Mouse (Mus musculus): ENCODE data around the gene Selenof. TPM values are rescaled to one million over a fixed set of nuclear protein-coding genes. Genes with fewer than 3 reads are reported as not detected.

Selenof gene
- 100 to 1,000 TPM; 310 to 362 (median 335) TPM for polyA plus RNA-seq (2017; shearing (Covaris generic))

DNA sequence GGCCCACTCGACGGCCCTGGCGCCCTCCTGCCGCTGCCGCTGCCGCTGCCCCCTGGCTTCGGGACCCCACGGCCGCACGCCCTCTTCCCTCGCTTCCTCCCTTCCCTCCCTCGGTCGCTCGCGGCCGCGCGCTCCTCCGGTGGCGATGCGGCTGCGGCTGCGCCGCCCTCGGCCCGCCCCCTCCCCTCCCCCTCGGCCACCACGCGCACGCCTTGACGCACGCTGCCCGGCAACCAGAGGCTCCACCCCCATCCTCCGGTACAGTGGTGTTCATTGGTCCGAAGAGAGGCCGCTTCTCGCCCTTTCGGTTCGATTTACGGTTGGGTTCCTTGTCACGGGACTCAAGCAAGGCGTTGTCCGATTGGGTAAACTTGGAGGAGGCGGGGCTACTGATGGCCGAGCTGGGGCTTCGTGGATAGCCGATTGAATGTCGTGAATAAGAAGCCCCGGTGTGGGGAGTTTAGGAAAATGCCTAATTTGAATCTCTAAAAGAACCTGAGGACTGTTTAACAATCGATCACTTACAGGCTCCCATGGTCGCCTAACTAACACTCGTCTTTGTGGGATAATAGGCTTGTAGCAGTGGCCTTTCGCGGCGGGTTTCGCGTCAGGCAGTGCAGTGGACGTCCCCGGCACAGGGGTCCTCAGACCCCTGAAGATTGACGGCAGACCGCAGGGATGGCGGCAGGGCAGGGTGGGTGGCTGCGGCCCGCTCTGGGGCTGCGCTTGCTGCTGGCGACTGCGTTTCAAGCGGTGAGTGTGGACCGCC, at the start of gene Selenof, which contains the start of gene Hs2st1:
Gene Selenof, plus strand, starts transcription at position 258 of the 769 bp plus-strand sequence.
Gene Hs2st1, minus strand, starts transcription at position 135 of the 769 bp plus-strand sequence.
- peak; percentile 96 for ATAC-seq

DNA sequence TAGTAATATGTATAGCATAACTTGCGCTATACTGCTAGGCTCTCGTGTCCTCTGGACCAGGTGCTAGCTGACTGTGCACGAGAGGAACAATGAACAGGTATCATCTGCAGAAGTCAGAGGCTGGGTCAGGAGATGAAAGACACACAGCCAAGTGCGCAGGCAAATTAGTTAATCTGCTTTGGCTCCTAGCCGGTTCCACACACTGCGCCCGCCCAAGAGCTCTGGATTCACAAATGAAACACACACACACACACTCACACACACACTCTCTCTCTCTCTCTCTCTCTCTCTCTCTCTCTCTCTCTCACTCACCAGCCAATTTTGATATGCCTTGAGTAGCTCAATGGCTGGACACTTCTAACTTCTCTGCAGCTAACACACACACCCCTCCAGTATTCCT, 42.2 kb upstream of the Selenof start:
- no peak for ATAC-seq

DNA sequence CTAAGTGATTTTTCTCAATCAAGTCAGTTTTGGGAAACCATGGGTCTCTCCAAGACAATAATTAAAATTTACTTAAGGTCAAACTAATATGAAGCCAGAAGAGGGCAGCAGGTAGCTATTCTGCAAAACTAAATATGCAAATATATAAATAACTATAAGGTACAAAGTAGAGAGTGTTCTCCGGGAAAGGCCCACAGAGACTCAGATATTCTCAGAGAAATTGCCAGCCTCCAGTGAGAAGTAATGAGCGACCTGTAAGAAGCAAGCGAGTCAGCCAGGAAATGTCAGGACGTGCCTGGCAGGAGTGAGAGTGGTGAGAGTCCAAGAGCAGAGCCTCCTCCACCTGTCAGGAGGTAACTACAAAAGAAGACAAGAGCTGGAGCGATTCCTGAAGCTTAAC, 39.1 kb upstream of the Selenof start:
- ATAC-seq, result peak; percentile 50

DNA sequence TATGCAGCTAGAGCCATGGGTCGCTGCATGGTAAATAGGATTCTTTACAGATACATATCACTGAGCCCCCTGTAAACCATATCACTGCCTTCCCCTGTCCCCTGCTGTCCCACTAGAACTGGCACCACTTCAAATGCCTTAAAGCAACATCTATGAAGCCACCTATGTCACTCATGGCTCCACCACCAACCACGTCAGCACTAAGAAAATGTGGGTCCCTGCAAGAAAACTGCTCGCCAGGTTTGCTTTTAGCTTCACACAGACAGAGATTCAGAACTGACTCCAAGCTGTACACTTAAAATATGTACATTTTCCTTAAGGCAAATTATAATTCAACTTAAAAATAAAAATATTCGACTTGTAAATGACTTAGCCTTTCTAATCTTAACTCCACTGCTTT, 35.0 kb upstream of the Selenof start:
- ATAC-seq, result no peak

DNA sequence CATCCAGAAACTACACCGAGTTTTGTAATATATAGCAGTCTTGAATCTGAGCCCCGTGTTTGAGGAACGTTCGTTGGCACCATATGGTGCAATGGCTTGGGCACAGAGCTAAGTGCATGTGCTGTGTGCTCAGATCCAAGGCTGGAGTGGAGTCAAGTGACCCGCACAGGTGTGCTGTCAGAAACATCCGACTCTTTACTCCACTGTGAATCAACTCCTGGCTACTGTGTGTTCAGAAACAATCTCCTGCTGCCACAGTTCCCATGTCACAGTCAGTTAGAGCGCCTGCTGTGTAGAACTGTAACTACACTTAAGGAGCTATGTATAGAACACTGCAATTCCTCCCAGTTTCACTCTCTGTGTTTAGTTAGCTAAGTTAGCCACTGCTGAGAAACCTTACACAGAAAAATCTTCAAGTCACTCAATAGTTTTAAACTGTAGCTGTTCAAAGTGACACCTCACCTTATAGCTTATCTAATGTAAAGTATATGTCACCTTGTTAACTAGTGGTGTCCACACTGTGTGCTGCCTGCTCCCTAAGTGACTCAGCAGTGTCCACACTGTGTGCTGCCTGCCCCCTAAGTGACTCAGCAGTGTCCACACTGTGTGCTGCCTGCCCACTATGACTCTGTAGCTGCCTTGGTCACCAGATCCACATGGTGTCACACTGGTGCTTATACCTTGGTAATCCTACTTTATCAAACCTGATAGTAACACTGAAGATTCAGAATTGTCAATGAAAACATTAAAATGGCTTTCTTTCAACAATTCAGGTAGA, 32.8 kb upstream of the Selenof start:
- no peak for ATAC-seq

DNA sequence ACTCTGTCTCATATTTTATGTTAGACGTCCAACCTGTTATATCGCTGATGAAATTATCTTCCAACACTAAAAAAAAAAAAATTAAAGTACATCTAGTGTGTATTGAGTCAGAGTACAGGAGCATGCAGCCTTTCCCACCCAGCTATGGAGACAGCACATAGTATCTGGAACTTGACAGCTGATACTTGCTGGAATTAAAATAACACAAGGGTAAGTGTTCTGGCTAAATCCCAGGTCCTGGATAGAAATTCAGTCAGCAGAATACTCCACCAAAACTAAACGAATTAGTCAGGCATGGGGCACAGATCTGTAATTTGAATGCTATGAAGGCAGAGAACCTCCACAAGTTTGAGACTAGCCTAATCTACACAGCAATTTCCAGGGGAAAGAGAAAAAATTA, 31.1 kb upstream of the Selenof start:
- no peak for ATAC-seq

DNA sequence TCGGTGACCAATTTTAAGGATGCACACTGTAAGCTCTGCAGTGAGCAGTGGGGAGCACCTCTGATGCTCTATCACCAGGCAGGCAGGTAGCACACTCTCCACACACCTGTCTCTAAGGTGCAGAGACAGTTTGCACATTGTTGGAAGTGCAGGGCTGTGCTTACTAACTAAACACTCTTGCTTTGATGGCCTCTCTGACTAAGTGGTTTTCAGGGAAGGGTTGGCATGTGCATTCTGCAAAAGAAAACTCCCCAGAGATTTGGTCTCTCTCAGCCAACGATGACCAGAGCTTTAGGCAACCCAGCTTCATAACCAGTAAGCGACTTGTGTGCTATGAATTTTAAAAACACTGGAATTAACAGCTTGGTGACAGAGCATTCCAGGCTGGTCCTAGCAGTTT, 29.3 kb upstream of the Selenof start:
- ATAC-seq, result no peak

DNA sequence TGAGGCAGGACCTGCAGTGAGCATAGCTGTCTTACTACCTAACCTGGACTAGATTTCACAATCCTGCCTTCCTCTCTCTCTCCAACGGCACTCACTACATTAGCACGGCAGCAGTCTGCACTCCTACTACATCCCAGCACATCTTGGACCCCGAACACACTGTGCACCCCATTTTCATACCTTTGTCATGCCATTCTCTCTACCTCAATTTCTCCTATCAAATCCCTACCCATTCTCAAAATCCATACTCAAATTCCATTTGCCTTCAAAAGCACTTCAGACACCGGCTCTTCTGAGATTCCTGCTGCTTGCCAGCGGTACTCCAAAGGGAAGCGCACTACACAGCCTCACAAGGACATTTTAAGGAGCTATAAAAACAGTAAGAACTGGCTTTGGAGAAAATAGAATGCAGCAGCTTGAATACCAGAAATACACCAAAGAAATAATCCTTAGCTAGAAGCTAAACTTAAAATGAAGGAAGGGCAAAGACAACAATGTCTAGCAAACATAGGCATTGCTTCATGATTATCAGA, 28.1 kb upstream of the Selenof start:
- ATAC-seq, result no peak

DNA sequence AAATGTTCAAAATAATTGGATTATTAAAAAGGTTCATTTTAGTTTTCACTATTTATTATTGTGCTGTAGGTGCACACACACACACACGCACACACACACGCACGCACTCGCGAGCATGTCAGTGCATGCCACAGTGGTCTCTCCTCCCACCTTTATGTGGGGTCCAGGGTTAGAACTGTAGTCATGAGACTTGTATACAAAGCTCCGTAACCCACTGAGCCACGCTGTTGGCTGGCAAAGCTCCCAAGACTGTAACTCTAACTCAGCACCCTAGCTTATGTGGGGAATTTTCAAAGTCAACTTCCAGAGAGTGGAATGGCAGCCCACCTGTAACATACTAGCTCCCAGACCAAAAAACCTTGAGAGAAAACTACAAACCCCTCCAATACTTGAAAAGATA, 25.0 kb upstream of the Selenof start:
- ATAC-seq, result no peak

DNA sequence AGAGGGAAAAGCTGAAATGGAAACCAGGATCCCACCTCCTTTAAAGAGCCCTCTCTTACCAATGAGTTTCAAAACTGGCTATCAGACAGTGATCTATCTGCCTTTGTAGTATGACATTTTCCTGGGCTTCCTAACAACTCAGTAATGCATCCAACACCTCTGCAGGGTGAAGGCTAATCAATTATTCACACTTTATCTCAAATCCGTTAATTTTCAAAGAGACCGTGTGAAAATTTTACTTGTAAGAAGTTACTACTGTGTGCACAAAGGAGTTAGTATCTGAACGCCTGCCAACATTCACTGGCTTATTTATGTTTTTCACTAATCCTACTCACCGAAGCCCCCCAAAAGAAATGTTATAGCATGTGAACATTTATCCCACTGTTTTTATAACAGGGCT, 24.3 kb upstream of the Selenof start:
- ATAC-seq, result no peak

DNA sequence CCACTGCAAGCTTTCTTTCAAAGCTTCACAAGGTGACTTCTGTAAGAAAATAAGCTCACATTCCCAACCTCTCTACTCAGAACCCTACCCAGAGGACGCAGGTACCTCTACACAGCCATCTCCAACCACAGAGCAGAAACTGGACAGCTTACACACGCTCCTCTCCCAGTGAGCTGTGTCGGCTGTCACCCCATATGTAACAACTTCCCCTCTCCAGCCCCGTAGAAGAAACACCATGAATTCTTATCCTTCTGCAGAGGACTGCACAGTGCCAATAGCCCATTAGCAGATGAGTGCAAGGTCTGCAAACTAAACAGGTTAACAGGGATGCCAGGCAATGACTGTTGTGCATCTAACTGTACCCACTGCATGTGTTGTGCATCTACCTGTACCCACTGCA, 23.6 kb upstream of the Selenof start:
- no peak for ATAC-seq

DNA sequence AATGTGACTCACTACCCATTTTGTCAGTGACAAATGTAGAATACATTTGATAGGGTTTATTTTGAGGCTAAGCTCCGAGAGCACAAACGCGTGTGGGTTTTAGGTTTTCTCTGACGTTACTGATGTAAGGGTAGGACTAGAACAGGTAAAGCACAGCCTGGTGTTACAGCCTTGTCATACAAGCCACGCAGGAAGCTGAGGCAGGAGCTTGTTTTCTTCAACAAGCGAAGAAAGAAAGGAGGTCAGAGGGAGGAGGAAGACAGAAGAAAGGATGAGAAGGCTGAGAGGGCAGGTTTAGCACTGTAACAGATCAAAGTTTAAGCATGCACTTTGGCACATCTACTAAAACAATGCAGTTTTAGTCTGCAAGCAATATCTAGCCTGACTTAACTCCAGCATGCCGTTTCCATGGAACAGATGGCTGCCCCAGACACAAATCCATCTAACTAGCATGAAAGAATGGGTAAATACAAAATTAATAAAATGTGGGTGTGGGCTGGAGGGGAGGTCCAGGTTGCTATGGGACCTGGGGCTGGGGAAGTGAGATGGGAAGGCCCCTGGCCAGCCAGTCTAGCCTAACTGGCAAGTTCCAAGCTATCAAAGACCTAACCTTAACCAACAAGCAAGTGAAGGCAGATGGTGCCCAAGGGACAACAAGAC, 21.8 kb upstream of the Selenof start:
- ATAC-seq, result peak; percentile 41

DNA sequence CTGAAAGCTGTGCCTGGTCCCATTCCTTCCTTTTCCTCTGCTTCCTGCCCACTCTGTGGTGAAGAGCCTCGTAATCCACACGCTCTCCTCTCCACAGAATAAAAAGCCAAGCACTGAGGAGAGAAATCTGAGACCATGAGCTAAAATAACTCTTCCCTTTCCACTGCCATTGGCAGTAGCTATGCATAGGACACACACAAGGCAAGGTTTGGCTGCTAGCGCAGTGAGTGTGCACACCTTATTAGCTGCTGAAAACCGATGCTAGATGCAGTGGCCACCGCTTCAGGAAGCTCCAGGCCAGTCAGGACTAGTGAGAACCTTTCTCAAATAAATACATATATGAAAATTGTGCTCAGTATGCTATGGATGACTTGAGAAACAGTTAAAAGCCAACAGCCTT, 20.1 kb upstream of the Selenof start:
- no peak for ATAC-seq

DNA sequence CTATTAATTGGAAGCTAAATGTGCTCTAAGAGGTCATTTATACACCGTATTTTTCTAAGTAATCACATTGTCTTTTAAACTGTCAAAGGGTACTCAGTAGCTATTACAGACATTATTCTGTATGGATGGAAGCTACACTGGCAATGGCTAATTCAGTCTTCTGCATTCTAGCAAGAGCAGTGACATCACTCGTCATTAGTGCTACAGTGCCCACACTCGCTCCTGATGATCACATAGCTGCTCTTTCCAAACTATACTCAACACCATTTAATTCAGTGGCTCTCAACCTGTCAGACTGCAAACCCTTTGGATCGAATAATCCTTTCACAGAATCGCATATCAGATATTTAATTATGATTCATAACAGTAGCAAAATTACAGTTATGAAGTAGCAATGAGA, 19.4 kb upstream of the Selenof start:
- ATAC-seq, result no peak

DNA sequence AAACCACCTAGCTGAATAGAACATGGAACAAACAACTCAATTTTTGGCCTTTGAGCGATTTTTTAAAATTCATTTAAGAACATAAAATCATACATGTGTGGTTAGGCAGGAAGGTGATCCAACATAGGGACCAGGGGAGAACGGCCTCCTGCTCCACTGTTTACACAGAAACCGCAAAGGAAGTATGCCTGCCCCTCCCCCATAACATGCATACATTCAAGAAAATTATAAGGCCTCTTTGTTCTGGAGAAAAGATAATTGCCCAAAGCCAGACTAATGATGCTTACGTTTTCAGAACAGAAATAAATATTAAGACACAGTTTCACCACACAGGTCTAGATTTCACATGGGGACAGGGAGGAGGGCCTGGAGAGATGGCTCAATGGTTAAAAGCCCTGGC, 18.7 kb upstream of the Selenof start:
- ATAC-seq, result peak; percentile 38

DNA sequence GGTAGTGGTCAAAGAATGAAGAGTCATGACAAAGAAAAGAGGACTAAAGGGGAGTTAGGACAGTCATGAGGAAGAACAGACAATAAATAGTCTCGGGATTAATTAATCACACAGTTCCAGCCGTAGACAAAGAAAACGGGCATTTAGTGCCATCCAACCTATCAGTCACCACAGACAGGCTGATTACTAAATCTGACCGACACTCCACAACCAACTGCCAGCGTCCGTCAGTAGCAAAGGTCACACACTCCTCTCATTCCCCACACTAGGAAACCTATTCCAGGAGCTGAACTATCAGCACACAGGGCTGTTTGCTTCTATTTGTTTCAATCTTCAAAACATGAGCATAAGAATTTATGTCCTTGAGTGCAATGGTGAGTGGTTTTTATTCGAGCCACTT, 16.2 kb upstream of the Selenof start:
- no peak for ATAC-seq

DNA sequence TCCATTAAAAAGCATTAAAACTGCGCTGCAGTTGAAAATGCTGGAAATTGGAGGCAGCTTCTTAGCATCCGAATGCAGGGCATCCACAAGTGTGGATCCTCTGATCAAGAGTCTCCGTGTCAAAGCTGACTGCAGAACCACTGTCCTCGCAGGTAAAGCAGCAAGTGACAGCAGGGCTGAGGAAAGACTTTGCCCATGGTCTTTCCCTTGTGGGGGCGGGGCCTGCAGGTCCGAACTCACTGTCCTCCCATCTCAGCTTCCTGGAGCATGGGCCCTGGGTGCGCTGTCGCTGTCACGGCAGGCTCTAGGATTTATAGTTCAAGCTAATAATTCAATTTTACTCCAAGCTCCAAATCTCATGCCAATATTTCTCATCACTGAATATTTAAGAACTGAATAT, 15.6 kb upstream of the Selenof start:
- ATAC-seq, result no peak

DNA sequence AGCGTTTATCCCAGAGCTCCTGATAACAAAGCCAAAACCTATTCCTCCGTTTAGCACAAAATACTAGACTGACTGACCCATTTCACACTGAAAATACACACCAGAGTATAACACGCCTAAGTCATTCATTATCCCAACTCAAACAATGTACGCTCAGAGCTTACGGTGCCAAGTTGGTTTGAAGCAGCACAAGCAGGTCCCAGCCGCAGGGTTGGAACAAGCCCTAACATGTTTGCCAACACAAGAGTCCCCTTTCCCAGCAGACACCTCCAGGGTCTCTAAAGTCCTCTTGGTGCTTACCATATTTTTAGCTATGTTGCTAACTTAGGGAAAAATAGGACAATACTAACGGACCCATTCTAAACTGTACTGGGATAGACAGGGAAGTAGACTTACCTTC, 15.0 kb upstream of the Selenof start:
- ATAC-seq, result no peak

DNA sequence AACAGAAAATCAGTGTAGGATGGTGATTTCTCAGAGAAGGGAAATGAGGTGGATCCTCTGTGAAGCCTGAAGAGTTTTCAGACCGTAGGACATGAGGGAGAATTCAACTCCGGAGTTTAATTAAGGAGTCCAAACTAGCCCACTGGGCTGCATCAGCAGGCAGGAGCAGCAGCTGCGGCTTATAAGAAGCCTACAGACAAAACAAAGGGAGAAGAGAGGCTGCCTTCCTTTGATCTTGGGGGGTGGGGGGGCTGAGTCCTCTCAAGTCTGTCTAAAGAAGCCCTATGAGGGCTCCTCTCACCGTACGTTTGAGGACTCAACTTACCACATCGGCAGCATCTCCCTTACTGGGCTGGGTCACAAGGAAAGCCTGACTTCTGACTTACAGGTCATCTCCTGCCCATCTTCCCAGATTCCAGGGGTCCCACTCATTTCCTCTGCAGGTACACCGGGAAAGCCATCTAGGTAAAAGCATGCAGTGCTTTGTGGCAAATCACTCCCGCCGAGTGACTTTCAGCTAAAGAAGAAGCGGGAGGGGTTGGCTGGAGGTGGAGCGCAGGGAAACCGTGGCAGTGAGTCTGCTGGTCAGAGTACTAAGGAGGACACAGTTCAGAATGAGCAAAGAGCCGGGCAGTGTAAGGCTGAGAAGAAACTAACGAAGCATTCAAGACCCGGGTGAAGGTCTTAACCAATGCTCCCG, 13.3 kb upstream of the Selenof start:
- no peak for ATAC-seq

DNA sequence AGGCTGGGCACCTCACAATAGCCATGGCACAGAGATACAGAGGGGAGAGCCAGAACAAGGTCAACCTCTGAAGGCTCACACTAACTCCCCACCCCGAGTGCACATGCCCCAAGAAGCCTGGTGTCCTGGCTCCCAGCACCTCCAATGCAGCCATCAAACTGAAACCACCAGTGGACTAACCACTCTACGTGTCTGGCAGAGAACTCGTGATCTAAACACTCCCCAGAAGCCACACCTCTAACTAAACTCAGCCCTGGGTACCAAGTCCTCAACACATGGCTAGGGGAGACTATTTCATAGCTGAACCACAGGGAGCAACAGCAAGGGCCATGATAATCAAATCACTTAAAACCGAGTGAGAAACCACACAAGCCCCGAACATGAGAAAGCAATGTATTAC, 11.8 kb upstream of the Selenof start:
- ATAC-seq, result no peak

DNA sequence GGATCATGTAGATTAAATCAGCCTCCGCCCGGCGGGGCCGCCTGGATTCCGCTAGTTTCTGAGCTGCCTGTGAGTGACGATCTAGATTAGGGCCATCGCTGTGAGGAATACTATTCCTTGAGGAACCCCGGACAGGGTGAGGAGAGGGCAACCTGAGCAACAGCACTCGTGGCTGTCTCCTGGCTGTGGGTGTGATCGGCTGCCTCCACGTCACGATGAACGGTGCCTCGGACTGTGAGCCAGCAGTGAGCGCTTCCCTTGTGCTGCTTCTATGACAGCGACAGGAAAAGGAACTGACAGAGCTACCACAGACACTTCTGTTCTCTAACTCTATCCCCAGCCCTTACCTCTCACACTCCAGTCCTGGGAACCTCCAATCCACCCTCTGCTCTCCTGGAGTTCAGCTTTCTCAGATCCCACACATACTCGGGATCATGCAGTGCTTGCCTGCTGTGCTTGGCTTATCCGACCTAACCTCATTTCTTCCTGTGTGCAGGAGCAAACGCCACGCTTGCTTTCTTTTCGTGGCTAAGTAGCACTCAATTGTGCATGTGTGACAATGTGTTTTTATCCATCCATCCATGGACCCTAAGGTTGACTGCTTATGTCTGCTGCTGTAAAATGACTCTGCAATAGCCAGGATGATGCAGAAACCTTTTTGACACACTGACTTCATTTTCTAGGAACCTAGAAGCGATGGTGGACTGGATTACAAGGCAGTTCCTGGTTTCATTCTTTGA, 8.4 kb upstream of the Selenof start:
- peak; percentile 76 for ATAC-seq

DNA sequence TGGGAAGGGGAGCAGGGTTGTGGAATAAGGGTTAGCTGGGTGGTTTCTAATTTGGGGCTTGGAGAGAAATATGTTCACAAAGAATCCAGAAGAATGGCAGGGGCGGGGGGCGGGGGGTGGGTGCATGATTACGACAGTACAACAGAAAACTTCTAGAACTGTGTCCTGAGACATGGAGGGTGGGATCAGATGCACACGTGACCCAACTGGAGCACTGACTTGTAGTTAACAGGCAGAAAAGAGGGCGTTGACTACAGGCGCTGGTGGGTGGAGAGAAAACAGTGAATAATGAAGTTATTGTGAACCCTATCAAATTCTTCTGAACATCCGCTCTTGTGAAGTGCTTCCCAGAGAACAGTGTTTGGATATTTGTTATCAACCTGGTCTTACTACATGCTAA, 6.2 kb upstream of the Selenof start:
- ATAC-seq, result no peak

Data from inflammation-experienced regulatory T-cells, adult 6 months (primary cell).